Mouse (Mus musculus) heart, adult 2 months (tissue): Measurements from ENCODE around the gene Palm2.
A peak's percentile ranks its signal among the peaks of the same experiment; 100 is the strongest.

Source experiments
- EP300 ChIP-seq: fragments of 200-500 bp; IDR thresholded peaks from 2 replicates; pipeline ENCODE4 v1.6.1; 2011; ENCODE audit warnings: low read depth, low read length, control low read depth; ENCODE audit not compliant: insufficient read depth
- POLR2A ChIP-seq: fragments of 200-500 bp; IDR thresholded peaks from 2 replicates; pipeline ENCODE4 v1.6.1; 2011; ENCODE audit warnings: mild to moderate bottlenecking, low read depth, low read length, control low read depth; ENCODE audit not compliant: insufficient read depth

DNA sequence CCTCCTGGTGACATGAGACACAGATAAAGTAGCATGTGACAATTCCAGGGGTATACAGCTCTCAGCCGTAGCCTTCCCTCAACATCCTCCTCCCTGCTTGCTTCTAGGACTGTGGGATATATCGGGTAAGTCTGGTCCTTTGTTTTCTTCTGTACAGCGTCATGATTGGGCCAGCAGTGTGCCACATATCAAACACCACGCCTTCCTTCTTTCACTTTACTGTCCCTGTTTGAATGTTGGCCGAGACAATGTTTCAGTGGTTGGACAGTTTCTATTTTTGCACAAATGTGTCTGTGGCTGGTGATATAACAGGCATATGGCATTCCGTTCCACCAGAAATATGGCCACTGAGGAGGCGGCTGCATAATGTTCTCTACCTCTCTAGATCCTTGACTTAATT lies 188.8 kb downstream of the Palm2 start:
- no peak for TF ChIP-seq EP300
- TF ChIP-seq POLR2A, result peak; percentile 34; the same call in 1 of the 2 replicates
